Mouse (Mus musculus): Measurements from ENCODE around the gene Carmil3.

GRCm38 (mm10) chr14:55554635-55555034 lies 64.2 kb downstream of the Carmil3 start:
- no peak for TF ChIP-seq CTCF (IDR thresholded peaks at IDR 0.05)
- TF ChIP-seq POLR2A (IDR thresholded peaks at IDR 0.05; ENCODE audit: insufficient read depth, low read depth, low read length), result no peak
- TF ChIP-seq EP300 (IDR thresholded peaks at IDR 0.05; ENCODE audit: insufficient read depth, low read depth, low read length), result no peak

All from heart, adult 2 months (tissue).